Comparison of ENCODE assay signal across 9 mouse cellular contexts in genomic region chr6:85188256-85189110, GRCm38 (mm10). TPM values are rescaled to one million over a fixed set of nuclear protein-coding genes. Genes with fewer than 3 reads are reported as not detected.
DNase-seq lines count a peak whose midpoint lies in the region; ATAC-seq lines count a peak whose summit lies in the region.
"Had no signal": no experiment of that assay in that cellular context is flagged by ENCODE, and none has a peak within 500 bp of the region (broad histone marks: within the 10 kb centered on the region; RNA-seq: fewer than 3 reads in every experiment).

No protein-coding gene starts in this region.

- H3K27ac ChIP-seq in heart, embryonic 16.5 days (ENCODE audit: low read length): no peak overlapping the region
- peak overlapping the region; percentile 86 for H3K27ac ChIP-seq in forebrain, embryonic 15.5 days (replicated peaks)
- H3K27ac ChIP-seq in neural tube, embryonic 13.5 days (replicated peaks): no peak overlapping the region

- no peaks in the 10 kb centered on the region for H3K36me3 ChIP-seq in heart, embryonic 16.5 days (ENCODE audit: control insufficient read depth, insufficient read depth)
- H3K36me3 ChIP-seq in forebrain, embryonic 15.5 days: no peaks in the 10 kb centered on the region
- H3K36me3 ChIP-seq in neural tube, embryonic 13.5 days: no peaks in the 10 kb centered on the region
- H3K36me3 ChIP-seq: G1E had no signal

- H3K4me1 ChIP-seq in heart, embryonic 16.5 days (ENCODE audit: control insufficient read depth, insufficient read depth, low read length): peaks cover 16% of the 10 kb centered on the region
- H3K4me1 ChIP-seq in forebrain, embryonic 15.5 days: peaks cover 70% of the 10 kb centered on the region
- peaks cover 43% of the 10 kb centered on the region for H3K4me1 ChIP-seq in neural tube, embryonic 13.5 days (replicated peaks)

- no peak for DNase-seq in heart, adult 8-10 months (ENCODE audit: low spot score)
- DNase-seq in kidney, postnatal 25 days: peak; percentile 84 to 91
- DNase-seq in ovary, postnatal 14 days (ENCODE audit: low spot score): no peak
- DNase-seq in frontal cortex, postnatal 10 days (ENCODE audit: low spot score in 2 of 2): no peak
- no peak for DNase-seq in retina, embryonic 14.5 days (ENCODE audit: low spot score)

- WGBS in heart, embryonic 16.5 days: 2% methylated on average over 39 of the region's 39 CpGs
- under 1% methylated on average over 39 of the region's 39 CpGs for WGBS in forebrain, embryonic 15.5 days
- WGBS in neural tube, embryonic 13.5 days: under 1% methylated on average over 39 of the region's 39 CpGs

- no peaks in the 10 kb centered on the region for H3K9me3 ChIP-seq in heart, embryonic 16.5 days (replicated peaks; ENCODE audit: control insufficient read depth, low read length)
- H3K9me3 ChIP-seq in forebrain, embryonic 15.5 days: no peaks in the 10 kb centered on the region
- no peaks in the 10 kb centered on the region for H3K9me3 ChIP-seq in neural tube, embryonic 13.5 days
- H3K9me3 ChIP-seq: G1E had no signal

- H3K9ac ChIP-seq in heart, embryonic 16.5 days (ENCODE audit: low read length): no peak overlapping the region
- peak overlapping the region; percentile 72 for H3K9ac ChIP-seq in forebrain, embryonic 15.5 days (replicated peaks)
- H3K9ac ChIP-seq in neural tube, embryonic 13.5 days: no peak overlapping the region

- peaks cover 84% of the 10 kb centered on the region for H3K27me3 ChIP-seq in heart, embryonic 16.5 days (ENCODE audit: control insufficient read depth, insufficient read depth, low read length)
- peaks cover 8% of the 10 kb centered on the region for H3K27me3 ChIP-seq in forebrain, embryonic 15.5 days
- peaks cover 96% of the 10 kb centered on the region for H3K27me3 ChIP-seq in neural tube, embryonic 13.5 days

- H3K4me2 ChIP-seq in heart, embryonic 16.5 days (ENCODE audit: low read depth, low read length): peak overlapping the region; percentile 68
- peak overlapping the region; percentile 54 for H3K4me2 ChIP-seq in forebrain, embryonic 15.5 days (replicated peaks)
- peak overlapping the region; percentile 56 for H3K4me2 ChIP-seq in neural tube, embryonic 13.5 days

- H3K4me3 ChIP-seq in heart, embryonic 16.5 days (ENCODE audit: low read length): peak overlapping the region; percentile 47
- H3K4me3 ChIP-seq in forebrain, embryonic 15.5 days: peak overlapping the region; percentile 58
- H3K4me3 ChIP-seq in neural tube, embryonic 13.5 days: peak overlapping the region; percentile 34

- ATAC-seq in heart, embryonic 16.5 days (replicated peaks; ENCODE audit: extremely low read depth, insufficient read depth, low FRiP score): no peak
- ATAC-seq in forebrain, embryonic 15.5 days (replicated peaks): no peak
- ATAC-seq in neural tube, embryonic 13.5 days (ENCODE audit: low read depth): no peak

RNA-seq across cellular contexts. Expression of gene Emx1, which starts 1.2 kb away (rescaled TPM):
- not detected in 2 replicates for polyA plus RNA-seq in heart, embryonic 16.5 days (2015; fragmentation: Nextera tagmentation; extraction: Ambion mirVana)
- not detected for total RNA-seq in heart, adult 8-10 months (2022)
- 68.9 and 78.8 TPM in 2 replicates for polyA plus RNA-seq in forebrain, embryonic 15.5 days (2015; fragmentation: Nextera tagmentation; extraction: Ambion mirVana)
- 0.32 TPM in 1 of 2 replicates, not detected in the other for polyA plus RNA-seq in neural tube, embryonic 13.5 days (2015; fragmentation: Nextera tagmentation; extraction: Ambion mirVana)
- total RNA-seq: G1E had no signal
- polyA plus RNA-seq: G1E had no signal

RNA-seq across cellular contexts. Expression of gene Spr, which starts 50.9 kb away (rescaled TPM):
- polyA plus RNA-seq in heart, embryonic 16.5 days (2015; fragmentation: Nextera tagmentation; extraction: Ambion mirVana): 61.1 and 61.8 TPM in 2 replicates
- total RNA-seq in heart, adult 8-10 months (2022): 100 to 1,000 TPM in 1 of 4 experiments, 10 to 100 TPM in 3; 85.7 to 109 (median 94.2) TPM
- 29.7 and 34.6 TPM in 2 replicates for polyA plus RNA-seq in forebrain, embryonic 15.5 days (2015; fragmentation: Nextera tagmentation; extraction: Ambion mirVana)
- polyA plus RNA-seq in neural tube, embryonic 13.5 days (2015; fragmentation: Nextera tagmentation; extraction: Ambion mirVana): 23.8 and 25.0 TPM in 2 replicates

Comparison
In these comparisons a context has a peak if more than half of its experiments do, and no peak if none do; other contexts are left out.
1. DNase-seq: peak in kidney, postnatal 25 days (2 of 2); none in heart, adult 8-10 months (single experiment), ovary, postnatal 14 days (single experiment), frontal cortex, postnatal 10 days (0 of 2) and retina, embryonic 14.5 days (single experiment).
2. RNA of gene Emx1, which starts 1.2 kb away (polyA plus RNA-seq): 68.9 to 78.8 TPM in forebrain, embryonic 15.5 days; not detected in heart, embryonic 16.5 days and 0.32 TPM in neural tube, embryonic 13.5 days; every median in the first group is over 10 times any median in the second.
3. Peak in every context shown above with its lines, with median percentiles within 50 percentile points of each other: H3K4me2 ChIP-seq and H3K4me3 ChIP-seq.